Mouse (Mus musculus) left cerebral cortex, postnatal 25 days (tissue): ENCODE data around the gene Rhot1. TPM values are rescaled to one million over a fixed set of nuclear protein-coding genes. Genes with fewer than 3 reads are reported as not detected.
"Not testable (repeated sequence)": the region's sequence is repeated elsewhere in the genome, so short reads cannot be mapped to it uniquely, and the experiment has no call there.

Experiments
- DNase-seq, 2 experiments: peaks; one replicate each; pipeline ENCODE4 v3.0.0; 2022; ENCODE audit warnings: low spot score in 2 of 2, mixed read lengths in 1 of 2
- intact Hi-C: fragments of 180-260 bp; cut with DNase I; formaldehyde crosslinking; loops from one replicate; pipeline ENCODE4 v1.15.1; 2025
- total RNA-seq, 2 experiments: library from RNA; stranded (reverse); gene quantifications; 2 replicates each; pipeline ENCODE4 v1.2.3; 2021

The Rhot1 gene
- total RNA-seq, 2 experiments from 2014 or later, result 72.9 to 76.9 TPM

- not testable (repeated sequence) for DNase-seq
- intact Hi-C loops, result loop anchor here (2.0 kb wide), 1 partner anchor 23 kb away; the partner anchor contains the start of gene Rhot1
Observed at GRCm38 (mm10) chr11:80185441-80185976, 23.3 kb upstream of the Rhot1 start.

- intact Hi-C loops, result no loop called here
- DNase-seq, result no peak
Observed at GRCm38 (mm10) chr11:80190280-80190679, 18.5 kb upstream of the Rhot1 start.

GRCm38 (mm10) chr11:80193827-80194226, 15.0 kb upstream of the Rhot1 start:
- intact Hi-C loops, result no loop called here
- no peak for DNase-seq

GRCm38 (mm10) chr11:80196351-80196750, 12.5 kb upstream of the Rhot1 start:
- no peak for DNase-seq
- intact Hi-C loops, result no loop called here

DNA sequence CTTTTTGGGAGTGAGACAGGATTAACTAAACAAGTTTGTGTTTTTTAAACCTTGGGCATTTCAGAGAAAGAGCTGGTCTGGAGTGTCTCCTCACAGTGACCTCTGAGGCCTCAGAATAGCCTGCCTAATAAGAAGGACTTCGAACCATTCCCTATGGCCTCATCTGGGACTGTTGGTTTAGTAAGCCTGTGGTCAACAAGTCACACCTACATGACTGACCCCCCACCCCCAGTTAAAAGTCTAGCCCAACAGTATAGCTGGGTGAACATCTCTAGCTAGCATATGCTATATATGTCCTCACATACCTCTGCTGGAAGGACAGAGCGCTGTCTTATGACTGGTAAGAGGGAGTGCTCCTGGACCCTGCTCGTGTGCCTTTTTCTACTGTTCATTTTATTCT, 9.5 kb upstream of the Rhot1 start:
- intact Hi-C loops, result no loop called here

DNA sequence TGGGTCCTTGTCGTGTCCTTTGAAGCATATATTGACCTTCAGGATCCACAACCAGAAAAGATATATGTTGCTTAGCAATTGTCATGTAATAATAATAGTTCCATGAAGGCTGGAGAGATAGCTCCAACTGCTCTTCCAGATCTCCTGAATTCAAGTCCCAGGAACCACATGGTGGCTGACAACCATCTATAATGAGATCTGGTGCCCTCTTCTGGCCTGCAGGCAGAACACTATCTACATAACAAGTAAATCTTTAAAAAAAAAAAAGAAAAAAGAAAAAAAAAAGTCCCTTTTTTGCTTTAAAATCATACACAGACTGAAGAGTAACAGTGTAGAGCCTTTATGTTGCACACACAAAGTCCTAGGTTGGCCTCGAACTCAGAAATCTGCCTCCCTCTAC, 9.0 kb upstream of the Rhot1 start:
- DNase-seq, result no peak
- intact Hi-C loops, result no loop called here

More for the DNA sequence above, 9.5 kb upstream of the Rhot1 start:
- no peak for DNase-seq

- DNase-seq, result no peak
- intact Hi-C loops, result no loop called here
Observed at GRCm38 (mm10) chr11:80200326-80200725, 8.5 kb upstream of the Rhot1 start.

- no peak for DNase-seq
- intact Hi-C loops, result no loop called here
Observed at GRCm38 (mm10) chr11:80202296-80202695, 6.5 kb upstream of the Rhot1 start.

- DNase-seq, result no peak
Observed at GRCm38 (mm10) chr11:80204037-80204436, 4.8 kb upstream of the Rhot1 start.

DNA sequence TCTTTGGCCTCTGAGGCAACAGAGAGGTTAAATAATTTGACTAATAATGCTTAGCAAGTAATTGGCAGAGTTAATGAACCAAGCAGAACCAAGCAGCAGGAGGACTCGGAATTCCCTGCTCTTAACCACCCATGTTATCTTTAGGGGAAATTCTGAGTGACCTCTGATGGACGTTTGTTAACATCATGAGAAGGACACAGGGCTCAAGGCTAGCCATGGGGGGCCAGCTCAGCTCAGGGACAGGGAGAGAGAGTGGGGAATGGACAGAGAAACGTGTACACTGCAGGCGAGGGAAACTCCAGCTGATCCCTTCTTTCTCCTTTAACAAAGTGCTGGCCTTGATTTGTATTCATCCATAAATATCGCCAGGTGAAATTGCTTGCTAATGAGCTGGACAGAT, 3.9 kb upstream of the Rhot1 start:
- intact Hi-C loops, result no loop called here
- DNase-seq, result no peak

More at GRCm38 (mm10) chr11:80204037-80204436, 4.8 kb upstream of the Rhot1 start:
- intact Hi-C loops, result no loop called here

- DNase-seq, result peak in 1 of 2 experiments; percentile 4
- intact Hi-C loops, result loop anchor here (2.0 kb wide), 1 partner anchor 24 kb away; no protein-coding TSS in a partner anchor
Observed at GRCm38 (mm10) chr11:80208465-80208859, 357 bp upstream of the Rhot1 start.

- DNase-seq, result no peak
- intact Hi-C loops, result no loop called here
Observed at GRCm38 (mm10) chr11:80210321-80210720, 1.5 kb downstream of the Rhot1 start.

DNA sequence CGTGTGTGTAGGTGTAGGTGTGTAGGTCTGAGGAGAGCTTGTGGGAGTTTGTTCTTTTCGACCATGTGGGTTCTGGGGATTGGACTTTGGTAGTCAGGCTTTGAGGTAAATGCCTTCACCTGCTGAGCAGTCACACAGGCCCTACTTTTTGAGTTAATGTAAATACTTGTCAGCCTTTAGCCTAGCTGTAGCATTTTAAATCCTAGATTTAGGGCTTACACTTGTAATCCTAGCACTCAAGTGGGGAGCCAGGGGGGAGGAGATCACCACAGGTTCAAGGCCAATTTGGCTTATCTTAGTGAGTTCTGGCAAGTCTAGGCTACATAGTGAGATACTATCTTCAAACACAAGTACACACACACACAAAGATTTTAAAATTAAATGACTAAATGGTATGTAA, 3.5 kb downstream of the Rhot1 start:
- intact Hi-C loops, result no loop called here

DNA sequence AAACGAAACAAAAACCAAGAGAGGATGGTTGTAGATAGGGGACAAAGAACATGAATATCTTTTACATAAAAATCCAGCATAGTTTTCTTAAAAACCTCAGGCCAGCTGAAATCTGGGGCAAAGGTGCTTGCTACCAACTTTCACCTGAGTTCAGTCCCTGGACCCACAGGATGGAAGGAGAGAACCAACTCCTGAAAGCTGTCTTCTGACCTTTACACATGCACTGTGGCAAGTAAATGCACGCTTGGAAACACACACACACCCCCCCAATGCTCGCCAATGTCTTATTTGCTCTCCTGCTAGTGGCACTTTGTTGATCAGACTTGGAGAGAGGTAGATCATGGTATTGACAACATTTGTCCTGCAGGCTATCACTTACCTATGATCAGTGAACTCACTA, 6.5 kb downstream of the Rhot1 start:
- intact Hi-C loops, result no loop called here

More for the DNA sequence above, 3.5 kb downstream of the Rhot1 start:
- no peak for DNase-seq

GRCm38 (mm10) chr11:80218657-80219293, 10.0 kb downstream of the Rhot1 start:
- intact Hi-C loops, result no loop called here
- peak in 1 of 2 experiments; percentile 37 for DNase-seq

More for the DNA sequence above, 6.5 kb downstream of the Rhot1 start:
- no peak for DNase-seq

DNA sequence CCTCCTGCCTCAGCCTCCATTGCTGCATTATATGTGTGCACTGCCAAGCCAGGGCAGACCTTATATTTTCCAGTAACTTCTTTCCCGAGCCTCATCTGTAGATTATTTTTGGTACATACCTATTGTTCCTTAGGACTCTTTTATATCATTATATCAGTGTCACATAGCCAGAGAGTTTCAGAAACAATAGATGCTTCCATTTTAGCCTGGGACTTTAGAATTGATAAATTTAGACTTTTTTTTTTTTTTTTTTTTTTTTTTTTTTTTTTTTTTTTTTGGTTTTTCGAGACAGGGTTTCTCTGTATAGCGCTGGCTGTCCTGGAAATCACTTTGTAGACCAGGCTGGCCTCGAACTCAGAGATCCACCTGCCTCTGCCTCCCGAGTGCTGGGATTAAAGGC, 21.2 kb downstream of the Rhot1 start:
- DNase-seq, intact Hi-C loops: not testable (repeated sequence)

- DNase-seq, result no peak
- intact Hi-C loops, result no loop called here
Observed at GRCm38 (mm10) chr11:80237278-80237677, 28.5 kb downstream of the Rhot1 start.

DNA sequence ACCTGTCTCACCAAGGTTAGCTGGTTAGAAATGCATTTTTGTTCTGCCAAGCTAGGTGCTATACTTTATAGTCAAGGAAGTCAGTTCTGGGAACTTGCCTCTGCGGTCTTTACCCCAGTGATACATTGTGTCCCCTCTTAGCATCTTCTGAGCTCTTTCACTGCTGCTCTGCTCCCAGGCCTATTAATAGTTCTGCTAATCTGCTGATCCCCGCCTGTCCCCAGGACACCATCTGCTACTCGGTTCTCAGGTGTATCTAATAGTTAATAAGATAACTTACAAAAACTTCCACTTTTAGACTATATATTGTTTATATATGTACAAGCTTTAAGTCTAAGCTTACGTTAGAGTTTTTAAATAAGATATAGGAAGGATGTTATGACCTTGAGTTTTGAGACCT, 29.5 kb downstream of the Rhot1 start:
- intact Hi-C loops, result no loop called here

GRCm38 (mm10) chr11:80247026-80247425, 38.2 kb downstream of the Rhot1 start:
- DNase-seq, result no peak
- intact Hi-C loops, result no loop called here

More for the DNA sequence above, 29.5 kb downstream of the Rhot1 start:
- DNase-seq, result no peak

DNA sequence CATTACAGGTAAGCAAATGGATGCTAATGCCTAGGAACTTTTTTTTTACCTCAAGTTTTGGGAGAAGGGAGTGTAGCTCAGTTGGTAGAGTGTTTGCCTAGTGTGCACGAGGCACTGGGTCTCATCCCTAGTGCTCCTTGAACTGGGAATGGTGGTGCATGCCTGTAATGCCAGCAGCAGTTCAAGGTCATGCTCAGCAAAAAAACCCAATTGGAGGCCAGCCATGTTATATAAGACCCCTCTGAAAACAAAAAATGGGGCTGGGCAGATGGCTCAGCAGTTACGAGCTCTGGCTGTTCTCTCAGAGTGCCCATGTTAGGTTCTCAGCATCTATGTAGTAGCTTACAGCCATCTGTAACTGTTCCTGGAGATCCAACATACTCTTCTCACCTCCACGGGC, 39.7 kb downstream of the Rhot1 start:
- DNase-seq, result no peak
- intact Hi-C loops, result no loop called here

- intact Hi-C loops, result no loop called here
- DNase-seq, result no peak
Observed at GRCm38 (mm10) chr11:80264137-80264536, 55.3 kb downstream of the Rhot1 start.
